Mouse (Mus musculus): ENCODE measurements around the gene Pccb. TPM values are rescaled to one million over a fixed set of nuclear protein-coding genes. Genes with fewer than 3 reads are reported as not detected.

Gene Pccb
- polyA plus RNA-seq, 1 experiment from 2014 or later: 25.4 TPM

- Histone ChIP-seq H3K4me1 (ENCODE audit: control insufficient read depth, insufficient read depth, low read length) (no peaks in the 10 kb centered on the region), H3K9me3 (ENCODE audit: control insufficient read depth, low read length) (no peaks in the 10 kb centered on the region), H3K9ac (replicated peaks; ENCODE audit: low read depth, low read length) (no peak overlapping the region), H3K4me3 (ENCODE audit: low read depth, low read length) (no peak overlapping the region), H3K27ac (ENCODE audit: low read depth, low read length) (no peak overlapping the region), H3K4me2 (ENCODE audit: low read depth, low read length) (no peak overlapping the region), H3K27me3 (ENCODE audit: control insufficient read depth, insufficient read depth, low read length) (no peaks in the 10 kb centered on the region), H3K36me3 (ENCODE audit: control insufficient read depth, insufficient read depth, low read length) (no peaks in the 10 kb centered on the region)
- WGBS: 89% methylated on average over 4 of the region's 4 CpGs
- ATAC-seq (ENCODE audit: low read depth): no peak
Observed at GRCm38 (mm10) chr9:101057156-101057555, 22.5 kb upstream of the Pccb start.

- WGBS: 76% methylated on average over 14 of the region's 14 CpGs
- Histone ChIP-seq H3K9ac (replicated peaks; ENCODE audit: low read depth, low read length) (no peak overlapping the region), H3K27ac (ENCODE audit: low read depth, low read length) (no peak overlapping the region), H3K9me3 (ENCODE audit: control insufficient read depth, low read length) (no peaks in the 10 kb centered on the region), H3K27me3 (ENCODE audit: control insufficient read depth, insufficient read depth, low read length) (no peaks in the 10 kb centered on the region), H3K36me3 (ENCODE audit: control insufficient read depth, insufficient read depth, low read length) (no peaks in the 10 kb centered on the region), H3K4me2 (ENCODE audit: low read depth, low read length) (no peak overlapping the region), H3K4me1 (ENCODE audit: control insufficient read depth, insufficient read depth, low read length) (no peaks in the 10 kb centered on the region), H3K4me3 (ENCODE audit: low read depth, low read length) (no peak overlapping the region)
- no peak for ATAC-seq (ENCODE audit: low read depth)
Observed at GRCm38 (mm10) chr9:101053279-101053678, 18.6 kb upstream of the Pccb start.

- Histone ChIP-seq H3K9ac (replicated peaks; ENCODE audit: low read depth, low read length) (no peak overlapping the region), H3K27ac (ENCODE audit: low read depth, low read length) (no peak overlapping the region), H3K36me3 (ENCODE audit: control insufficient read depth, insufficient read depth, low read length) (no peaks in the 10 kb centered on the region), H3K9me3 (ENCODE audit: control insufficient read depth, low read length) (no peaks in the 10 kb centered on the region), H3K4me1 (ENCODE audit: control insufficient read depth, insufficient read depth, low read length) (no peaks in the 10 kb centered on the region), H3K27me3 (ENCODE audit: control insufficient read depth, insufficient read depth, low read length) (no peaks in the 10 kb centered on the region), H3K4me3 (ENCODE audit: low read depth, low read length) (no peak overlapping the region), H3K4me2 (ENCODE audit: low read depth, low read length) (no peak overlapping the region)
- WGBS: 72% methylated on average over 6 of the region's 6 CpGs
- no peak for ATAC-seq (ENCODE audit: low read depth)
Observed at GRCm38 (mm10) chr9:101052691-101053090, 18.0 kb upstream of the Pccb start.

- Histone ChIP-seq H3K27me3 (ENCODE audit: control insufficient read depth, insufficient read depth, low read length) (no peaks in the 10 kb centered on the region), H3K36me3 (ENCODE audit: control insufficient read depth, insufficient read depth, low read length) (no peaks in the 10 kb centered on the region), H3K9me3 (ENCODE audit: control insufficient read depth, low read length) (no peaks in the 10 kb centered on the region), H3K9ac (replicated peaks; ENCODE audit: low read depth, low read length) (no peak overlapping the region), H3K27ac (ENCODE audit: low read depth, low read length) (no peak overlapping the region), H3K4me2 (ENCODE audit: low read depth, low read length) (no peak overlapping the region), H3K4me1 (ENCODE audit: control insufficient read depth, insufficient read depth, low read length) (no peaks in the 10 kb centered on the region), H3K4me3 (ENCODE audit: low read depth, low read length) (no peak overlapping the region)
- ATAC-seq (ENCODE audit: low read depth): no peak
- 93% methylated on average over 3 of the region's 3 CpGs for WGBS
Observed at GRCm38 (mm10) chr9:101052007-101052406, 17.3 kb upstream of the Pccb start.

- WGBS: 55% methylated on average over 15 of the region's 15 CpGs
- no peaks in the 10 kb centered on the region for H3K27me3 ChIP-seq (ENCODE audit: control insufficient read depth, insufficient read depth, low read length)
- H3K4me2 ChIP-seq (ENCODE audit: low read depth, low read length): no peak overlapping the region
- no peak overlapping the region for H3K4me3 ChIP-seq (ENCODE audit: low read depth, low read length)
- H3K4me1 ChIP-seq (ENCODE audit: control insufficient read depth, insufficient read depth, low read length): no peaks in the 10 kb centered on the region
- no peak overlapping the region for H3K27ac ChIP-seq (ENCODE audit: low read depth, low read length)
- H3K36me3 ChIP-seq (ENCODE audit: control insufficient read depth, insufficient read depth, low read length): no peaks in the 10 kb centered on the region
- no peak overlapping the region for H3K9ac ChIP-seq (replicated peaks; ENCODE audit: low read depth, low read length)
- ATAC-seq (ENCODE audit: low read depth): no peak
- H3K9me3 ChIP-seq (ENCODE audit: control insufficient read depth, low read length): no peaks in the 10 kb centered on the region
Observed at GRCm38 (mm10) chr9:101045710-101046338, 11.1 kb upstream of the Pccb start.

GRCm38 (mm10) chr9:101042249-101042648 is 7.6 kb upstream of the Pccb start:
- H3K36me3 ChIP-seq (ENCODE audit: control insufficient read depth, insufficient read depth, low read length): no peaks in the 10 kb centered on the region
- no peak overlapping the region for H3K4me2 ChIP-seq (ENCODE audit: low read depth, low read length)
- no peak for ATAC-seq (ENCODE audit: low read depth)
- H3K27me3 ChIP-seq (ENCODE audit: control insufficient read depth, insufficient read depth, low read length): no peaks in the 10 kb centered on the region
- no peaks in the 10 kb centered on the region for H3K4me1 ChIP-seq (ENCODE audit: control insufficient read depth, insufficient read depth, low read length)
- H3K9me3 ChIP-seq (ENCODE audit: control insufficient read depth, low read length): no peaks in the 10 kb centered on the region
- WGBS: 88% methylated on average over 9 of the region's 9 CpGs
- H3K9ac ChIP-seq (replicated peaks; ENCODE audit: low read depth, low read length): no peak overlapping the region
- no peak overlapping the region for H3K27ac ChIP-seq (ENCODE audit: low read depth, low read length)
- H3K4me3 ChIP-seq (ENCODE audit: low read depth, low read length): no peak overlapping the region

- Histone ChIP-seq H3K27me3 (ENCODE audit: control insufficient read depth, insufficient read depth, low read length) (no peaks in the 10 kb centered on the region), H3K4me2 (ENCODE audit: low read depth, low read length) (no peak overlapping the region), H3K9ac (replicated peaks; ENCODE audit: low read depth, low read length) (no peak overlapping the region), H3K36me3 (ENCODE audit: control insufficient read depth, insufficient read depth, low read length) (no peaks in the 10 kb centered on the region), H3K9me3 (ENCODE audit: control insufficient read depth, low read length) (no peaks in the 10 kb centered on the region), H3K4me1 (ENCODE audit: control insufficient read depth, insufficient read depth, low read length) (no peaks in the 10 kb centered on the region), H3K27ac (ENCODE audit: low read depth, low read length) (no peak overlapping the region), H3K4me3 (ENCODE audit: low read depth, low read length) (no peak overlapping the region)
- 81% methylated on average over 5 of the region's 5 CpGs for WGBS
- no peak for ATAC-seq (ENCODE audit: low read depth)
Observed at GRCm38 (mm10) chr9:101041508-101041907, 6.8 kb upstream of the Pccb start.

- WGBS: 87% methylated on average over 5 of the region's 5 CpGs
- Histone ChIP-seq H3K9me3 (ENCODE audit: control insufficient read depth, low read length) (no peaks in the 10 kb centered on the region), H3K27ac (ENCODE audit: low read depth, low read length) (no peak overlapping the region), H3K9ac (replicated peaks; ENCODE audit: low read depth, low read length) (no peak overlapping the region), H3K4me2 (ENCODE audit: low read depth, low read length) (no peak overlapping the region), H3K27me3 (ENCODE audit: control insufficient read depth, insufficient read depth, low read length) (no peaks in the 10 kb centered on the region), H3K4me3 (ENCODE audit: low read depth, low read length) (no peak overlapping the region), H3K36me3 (ENCODE audit: control insufficient read depth, insufficient read depth, low read length) (no peaks in the 10 kb centered on the region), H3K4me1 (ENCODE audit: control insufficient read depth, insufficient read depth, low read length) (peaks cover 8% of the 10 kb centered on the region)
- no peak for ATAC-seq (ENCODE audit: low read depth)
Observed at GRCm38 (mm10) chr9:101038634-101039033, 3.9 kb upstream of the Pccb start.

GRCm38 (mm10) chr9:101037396-101037795 is 2.7 kb upstream of the Pccb start:
- H3K4me1 ChIP-seq (ENCODE audit: control insufficient read depth, insufficient read depth, low read length): peaks cover 12% of the 10 kb centered on the region
- H3K27me3 ChIP-seq (ENCODE audit: control insufficient read depth, insufficient read depth, low read length): no peaks in the 10 kb centered on the region
- H3K4me3 ChIP-seq (ENCODE audit: low read depth, low read length): no peak overlapping the region
- ATAC-seq (ENCODE audit: low read depth): no peak
- H3K9ac ChIP-seq (replicated peaks; ENCODE audit: low read depth, low read length): no peak overlapping the region
- no peak overlapping the region for H3K27ac ChIP-seq (ENCODE audit: low read depth, low read length)
- WGBS: 44% methylated on average over 7 of the region's 7 CpGs
- no peak overlapping the region for H3K4me2 ChIP-seq (ENCODE audit: low read depth, low read length)
- no peaks in the 10 kb centered on the region for H3K36me3 ChIP-seq (ENCODE audit: control insufficient read depth, insufficient read depth, low read length)
- H3K9me3 ChIP-seq (ENCODE audit: control insufficient read depth, low read length): no peaks in the 10 kb centered on the region

Data from neural tube, embryonic 14.5 days (tissue).